Mouse (Mus musculus): ENCODE data around the gene Neurl2.
A peak's percentile ranks its signal among the peaks of the same experiment; 100 is the strongest.

Gene Neurl2

GRCm38 (mm10) chr2:164786388-164786885 lies 46.8 kb downstream of the Neurl2 start:
- no peak for DNase-seq (ENCODE audit: low read depth, low spot score)

- DNase-seq (ENCODE audit: low read depth, low spot score), result peak; percentile 84
Measured at GRCm38 (mm10) chr2:164785481-164786387, 47.5 kb downstream of the Neurl2 start, which contains the start of gene Snx21. TSS of gene Snx21 (plus strand) at chr2:164785823.

- no peak for DNase-seq (ENCODE audit: low read depth, low spot score)
Measured at GRCm38 (mm10) chr2:164784869-164785420, 48.3 kb downstream of the Neurl2 start.

DNA sequence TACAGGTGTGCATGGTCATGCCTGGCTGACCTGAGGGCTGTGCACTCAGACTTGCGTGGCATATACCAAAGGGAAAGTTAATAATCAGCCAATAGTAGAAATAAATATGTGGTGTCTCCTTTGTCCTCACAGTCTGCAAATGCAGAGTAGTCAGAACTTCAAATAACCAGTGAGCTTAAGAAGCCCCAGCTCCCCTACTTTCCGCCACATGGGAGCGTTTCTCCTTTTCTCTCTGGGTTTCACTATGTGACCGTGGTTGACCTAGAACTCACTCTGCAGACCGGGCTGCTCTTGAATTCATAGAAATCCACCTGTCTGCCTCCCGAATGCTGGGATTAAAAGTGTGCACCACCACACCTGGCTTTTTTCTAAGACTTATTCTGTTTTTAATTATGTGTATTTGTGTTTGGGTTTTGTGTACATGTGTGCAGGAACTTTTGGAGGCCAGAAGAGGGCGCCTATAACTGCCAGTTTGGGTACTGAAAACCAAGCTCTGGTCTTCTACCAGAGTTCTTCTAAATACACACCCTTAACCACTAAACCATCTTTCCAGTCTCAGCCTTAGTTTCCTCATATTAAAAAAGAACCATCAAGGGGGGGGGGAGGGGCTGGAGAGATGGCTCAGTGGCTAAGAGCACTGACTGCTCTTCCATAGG lies 49.2 kb downstream of the Neurl2 start:
- no peak for DNase-seq (ENCODE audit: low read depth, low spot score)

DNA sequence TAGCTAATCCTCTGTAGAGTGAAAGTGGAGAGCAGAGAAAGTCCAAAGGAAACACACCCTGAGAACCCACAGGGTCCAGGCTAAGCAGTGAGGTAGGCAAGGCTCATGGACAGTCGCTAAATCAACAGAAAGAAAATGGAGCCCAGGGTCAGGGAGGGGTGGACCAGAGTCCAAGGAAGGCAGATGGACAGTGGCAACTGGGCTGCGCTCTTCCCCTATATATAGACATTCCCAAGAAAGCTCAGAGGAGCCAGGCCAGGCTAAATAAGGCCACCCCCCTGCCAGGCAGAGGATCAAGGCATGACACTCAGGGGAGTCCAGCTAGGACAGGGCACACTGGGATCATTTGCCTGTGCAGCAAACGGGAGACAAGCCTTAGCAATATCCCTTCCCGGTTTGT lies 51.4 kb downstream of the Neurl2 start:
- no peak for DNase-seq (ENCODE audit: low read depth, low spot score)
